Mouse (Mus musculus): Measurements from ENCODE around the gene Dtnbp1. TPM values are rescaled to one million over a fixed set of nuclear protein-coding genes. Genes with fewer than 3 reads are reported as not detected.

Gene Dtnbp1
- polyA plus RNA-seq, 1 experiment, result 28.3 TPM

DNA sequence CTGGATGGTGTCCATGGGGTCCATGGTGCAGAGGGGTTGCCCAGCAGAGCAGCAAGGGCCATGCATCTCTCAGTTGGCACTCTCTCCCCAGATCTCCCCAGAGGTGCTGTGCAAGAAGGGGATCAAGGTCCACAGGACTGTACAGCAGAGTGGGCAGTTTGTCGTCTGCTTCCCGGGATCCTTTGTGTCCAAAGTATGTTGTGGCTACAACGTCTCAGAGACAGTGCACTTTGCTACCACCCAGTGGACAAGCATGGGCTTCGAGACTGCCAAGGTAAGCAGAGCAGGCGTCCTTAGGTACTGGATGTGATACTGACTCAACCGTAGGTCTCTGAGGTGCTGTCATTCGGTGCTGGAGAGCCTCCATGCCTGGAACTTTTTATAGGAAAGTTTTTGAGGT, 88.4 kb downstream of the Dtnbp1 start:
- no peak for TF ChIP-seq CTCF (IDR thresholded peaks at IDR 0.05; ENCODE audit: extremely low read depth, insufficient read depth, insufficient read length, insufficient replicate concordance)
- Histone ChIP-seq H3K27ac (ENCODE audit: insufficient read depth, low read length) (no peak overlapping the region), H3K4me3 (ENCODE audit: extremely low read depth, insufficient read depth, insufficient read length) (no peak overlapping the region), H3K27me3 (ENCODE audit: control insufficient read depth, insufficient read depth, low read length) (no peaks in the 10 kb centered on the region), H3K4me1 (ENCODE audit: control insufficient read depth, insufficient read depth, insufficient read length) (no peaks in the 10 kb centered on the region), H3K36me3 (ENCODE audit: control insufficient read depth, insufficient read depth, low read length) (peaks cover 46% of the 10 kb centered on the region)
- no peak for DNase-seq (ENCODE audit: low read depth in 1 of 2, low spot score in 2 of 2)
- WGBS, result 88% methylated on average over 7 of the region's 7 CpGs

DNA sequence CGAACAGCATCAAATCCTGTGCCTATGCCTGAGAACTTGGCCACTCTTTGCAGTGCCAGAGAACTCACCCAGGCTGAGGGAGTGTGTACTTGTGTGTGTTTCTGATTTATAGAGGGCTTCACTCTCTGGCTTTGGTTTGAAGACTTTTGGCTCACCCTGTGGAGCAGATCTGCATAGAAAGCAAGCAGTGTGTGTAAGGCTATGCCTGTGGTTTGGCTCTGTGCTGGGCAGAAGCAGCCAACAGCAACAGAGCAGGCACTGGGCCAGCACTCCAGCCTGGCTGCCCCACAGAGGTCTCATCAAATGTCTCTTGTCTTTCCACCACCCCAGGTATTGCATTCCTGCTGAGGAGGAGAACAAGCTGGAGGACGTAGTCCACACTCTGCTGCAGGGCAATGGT, 89.1 kb downstream of the Dtnbp1 start:
- 98% methylated on average over 2 of the region's 2 CpGs for WGBS
- no peak for DNase-seq (ENCODE audit: low read depth in 1 of 2, low spot score in 2 of 2)
- no peak overlapping the region for H3K27ac ChIP-seq (ENCODE audit: insufficient read depth, low read length)
- H3K4me1 ChIP-seq (ENCODE audit: control insufficient read depth, insufficient read depth, insufficient read length), result no peaks in the 10 kb centered on the region
- TF ChIP-seq POLR2A (IDR thresholded peaks at IDR 0.05; ENCODE audit: low read depth, low read length) (no peak), CTCF (IDR thresholded peaks at IDR 0.05; ENCODE audit: extremely low read depth, insufficient read depth, insufficient read length, insufficient replicate concordance) (no peak)
- H3K4me3 ChIP-seq (ENCODE audit: extremely low read depth, insufficient read depth, insufficient read length), result no peak overlapping the region
- H3K27me3 ChIP-seq (ENCODE audit: control insufficient read depth, insufficient read depth, low read length), result no peaks in the 10 kb centered on the region
- H3K36me3 ChIP-seq (ENCODE audit: control insufficient read depth, insufficient read depth, low read length), result peaks cover 42% of the 10 kb centered on the region

DNA sequence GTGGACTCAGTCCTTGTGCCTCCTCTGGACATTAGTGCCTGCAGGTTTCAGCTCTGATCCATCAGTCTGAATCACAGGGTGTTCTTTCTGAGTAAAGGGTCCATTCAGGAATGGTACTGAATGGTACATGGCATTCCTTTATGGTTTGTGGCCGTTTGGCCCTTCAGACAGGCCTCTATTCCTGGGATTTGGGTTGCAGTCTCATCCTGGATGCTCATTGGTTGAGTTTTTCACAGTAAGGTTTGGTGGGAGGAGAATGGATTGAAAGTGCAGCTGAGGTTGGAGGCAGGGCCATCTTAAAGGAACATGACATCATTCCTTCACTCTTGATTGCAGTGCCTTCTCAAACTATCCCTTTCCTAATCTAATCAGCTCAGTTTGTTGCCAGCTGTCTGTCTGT, 93.2 kb downstream of the Dtnbp1 start:
- Histone ChIP-seq H3K27ac (ENCODE audit: insufficient read depth, low read length) (no peak overlapping the region), H3K4me1 (ENCODE audit: control insufficient read depth, insufficient read depth, insufficient read length) (no peaks in the 10 kb centered on the region), H3K27me3 (ENCODE audit: control insufficient read depth, insufficient read depth, low read length) (no peaks in the 10 kb centered on the region), H3K4me3 (ENCODE audit: extremely low read depth, insufficient read depth, insufficient read length) (no peak overlapping the region), H3K36me3 (ENCODE audit: control insufficient read depth, insufficient read depth, low read length) (peaks cover 42% of the 10 kb centered on the region)
- no peak for TF ChIP-seq POLR2A (IDR thresholded peaks at IDR 0.05; ENCODE audit: low read depth, low read length)
- TF ChIP-seq CTCF (IDR thresholded peaks at IDR 0.05; ENCODE audit: extremely low read depth, insufficient read depth, insufficient read length, insufficient replicate concordance), result no peak
- no peak for DNase-seq (ENCODE audit: low read depth in 1 of 2, low spot score in 2 of 2)
- 88% methylated on average over 1 of the region's 1 CpGs for WGBS

DNA sequence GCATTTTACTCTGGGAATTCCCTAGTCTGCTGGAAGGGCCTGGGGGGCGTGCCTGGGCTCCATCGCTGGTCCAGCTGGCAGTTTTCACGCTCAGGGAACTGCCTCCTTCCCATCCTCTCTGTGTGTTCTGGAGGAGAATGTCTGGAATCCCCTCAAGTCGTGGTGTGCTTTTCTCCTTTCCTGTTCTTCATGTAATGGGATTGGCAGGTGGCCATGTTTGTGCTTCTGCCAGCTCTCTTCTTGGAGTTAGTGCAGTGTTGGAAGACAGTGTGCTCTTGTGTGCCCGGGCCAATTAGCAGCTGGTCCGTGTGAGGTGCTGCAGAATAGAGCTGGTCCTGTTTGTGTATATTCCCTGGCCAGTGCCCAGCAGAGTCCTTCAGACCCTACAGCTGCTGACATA, 94.2 kb downstream of the Dtnbp1 start:
- Histone ChIP-seq H3K4me1 (ENCODE audit: control insufficient read depth, insufficient read depth, insufficient read length) (no peaks in the 10 kb centered on the region), H3K27me3 (ENCODE audit: control insufficient read depth, insufficient read depth, low read length) (no peaks in the 10 kb centered on the region), H3K36me3 (ENCODE audit: control insufficient read depth, insufficient read depth, low read length) (peaks cover 38% of the 10 kb centered on the region), H3K27ac (ENCODE audit: insufficient read depth, low read length) (no peak overlapping the region), H3K4me3 (ENCODE audit: extremely low read depth, insufficient read depth, insufficient read length) (no peak overlapping the region)
- 84% methylated on average over 6 of the region's 6 CpGs for WGBS
- peak in 1 of 2 experiments; percentile 8 for DNase-seq (ENCODE audit: low read depth in 1 of 2, low spot score in 2 of 2)
- TF ChIP-seq POLR2A (IDR thresholded peaks at IDR 0.05; ENCODE audit: low read depth, low read length) (no peak), CTCF (IDR thresholded peaks at IDR 0.05; ENCODE audit: extremely low read depth, insufficient read depth, insufficient read length, insufficient replicate concordance) (no peak)

DNA sequence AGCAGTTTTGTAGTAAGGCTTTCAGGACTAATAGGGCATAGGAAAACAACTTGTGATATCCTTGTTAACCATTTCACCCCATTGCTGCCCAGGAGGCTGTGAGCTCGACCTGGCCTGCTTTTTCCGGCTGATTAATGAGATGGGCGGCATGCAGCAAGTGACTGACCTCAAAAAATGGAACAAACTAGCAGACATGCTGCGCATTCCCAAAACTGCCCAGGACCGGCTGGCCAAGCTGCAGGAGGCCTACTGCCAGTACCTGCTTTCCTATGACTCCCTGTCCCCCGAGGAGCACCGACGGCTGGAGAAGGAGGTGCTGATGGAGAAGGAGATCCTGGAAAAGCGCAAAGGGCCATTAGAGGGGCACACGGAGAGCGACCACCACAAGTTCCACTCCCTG, 95.8 kb downstream of the Dtnbp1 start:
- Histone ChIP-seq H3K4me3 (ENCODE audit: extremely low read depth, insufficient read depth, insufficient read length) (no peak overlapping the region), H3K27ac (ENCODE audit: insufficient read depth, low read length) (no peak overlapping the region)
- no peak for DNase-seq (ENCODE audit: low read depth in 1 of 2, low spot score in 2 of 2)

GRCm38 (mm10) chr13:44904271-44904670, 97.7 kb downstream of the Dtnbp1 start:
- H3K27me3 ChIP-seq (ENCODE audit: control insufficient read depth, insufficient read depth, low read length), result no peaks in the 10 kb centered on the region
- no peaks in the 10 kb centered on the region for H3K4me1 ChIP-seq (ENCODE audit: control insufficient read depth, insufficient read depth, insufficient read length)
- H3K36me3 ChIP-seq (ENCODE audit: control insufficient read depth, insufficient read depth, low read length), result peaks cover 29% of the 10 kb centered on the region
- TF ChIP-seq CTCF (IDR thresholded peaks at IDR 0.05; ENCODE audit: extremely low read depth, insufficient read depth, insufficient read length, insufficient replicate concordance), result no peak
- no peak for TF ChIP-seq POLR2A (IDR thresholded peaks at IDR 0.05; ENCODE audit: low read depth, low read length)
- WGBS, result 61% methylated on average over 1 of the region's 1 CpGs
- DNase-seq (ENCODE audit: low read depth in 1 of 2, low spot score in 2 of 2), result no peak
- no peak overlapping the region for H3K27ac ChIP-seq (ENCODE audit: insufficient read depth, low read length)
- H3K4me3 ChIP-seq (ENCODE audit: extremely low read depth, insufficient read depth, insufficient read length), result no peak overlapping the region

More for the DNA sequence above, 95.8 kb downstream of the Dtnbp1 start:
- TF ChIP-seq CTCF (IDR thresholded peaks at IDR 0.05; ENCODE audit: extremely low read depth, insufficient read depth, insufficient read length, insufficient replicate concordance) (no peak), POLR2A (IDR thresholded peaks at IDR 0.05; ENCODE audit: low read depth, low read length) (no peak)
- no peaks in the 10 kb centered on the region for H3K4me1 ChIP-seq (ENCODE audit: control insufficient read depth, insufficient read depth, insufficient read length)
- H3K27me3 ChIP-seq (ENCODE audit: control insufficient read depth, insufficient read depth, low read length), result no peaks in the 10 kb centered on the region
- peaks cover 37% of the 10 kb centered on the region for H3K36me3 ChIP-seq (ENCODE audit: control insufficient read depth, insufficient read depth, low read length)
- WGBS, result 96% methylated on average over 11 of the region's 11 CpGs

DNA sequence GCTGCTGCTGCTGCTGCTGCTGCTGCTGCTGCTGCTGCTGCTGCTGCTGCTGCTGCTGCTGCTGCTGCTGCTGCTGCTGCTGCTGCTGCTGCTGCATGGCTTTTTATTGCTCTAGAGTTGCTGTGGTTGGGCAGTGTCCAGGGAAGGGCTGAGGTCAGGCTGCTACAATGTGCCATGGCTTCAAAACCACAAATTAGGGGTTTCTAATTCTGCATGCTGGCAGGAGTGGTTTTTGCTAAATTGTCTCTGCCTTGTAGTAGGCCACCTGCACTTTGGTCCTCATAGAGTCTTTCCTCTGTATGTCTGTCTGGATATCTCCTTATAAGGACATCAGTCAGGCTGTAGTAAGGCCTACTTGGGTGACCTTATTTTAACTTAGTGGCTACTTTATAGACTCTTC, 98.5 kb downstream of the Dtnbp1 start:
- H3K27me3 ChIP-seq (ENCODE audit: control insufficient read depth, insufficient read depth, low read length), result no peaks in the 10 kb centered on the region
- no peaks in the 10 kb centered on the region for H3K4me1 ChIP-seq (ENCODE audit: control insufficient read depth, insufficient read depth, insufficient read length)
- H3K36me3 ChIP-seq (ENCODE audit: control insufficient read depth, insufficient read depth, low read length), result peaks cover 32% of the 10 kb centered on the region
- no peak for DNase-seq (ENCODE audit: low read depth in 1 of 2, low spot score in 2 of 2)
- no peak overlapping the region for H3K4me3 ChIP-seq (ENCODE audit: extremely low read depth, insufficient read depth, insufficient read length)
- no peak overlapping the region for H3K27ac ChIP-seq (ENCODE audit: insufficient read depth, low read length)
- no peak for TF ChIP-seq POLR2A (IDR thresholded peaks at IDR 0.05; ENCODE audit: low read depth, low read length)
- no peak for TF ChIP-seq CTCF (IDR thresholded peaks at IDR 0.05; ENCODE audit: extremely low read depth, insufficient read depth, insufficient read length, insufficient replicate concordance)

All from spleen, adult 2 months (tissue).